Mouse (Mus musculus) layer of hippocampus, adult 18-20 months (tissue): ENCODE data around the gene Strbp. TPM values are rescaled to one million over a fixed set of nuclear protein-coding genes. Genes with fewer than 3 reads are reported as not detected.

Experiments used
- DNase-seq, 2 experiments: peaks; one replicate each; pipeline ENCODE4 v3.0.0; 2022; ENCODE audit warnings: low spot score in 2 of 2
- long read RNA-seq: library from polyadenylated mRNA; stranded (forward); transcript quantifications from one replicate; pipeline ENCODE4 v2.0.0, GENCODE M21; 2021
- total RNA-seq, 2 experiments: library from RNA; stranded (reverse); gene quantifications; 2 replicates each; pipeline ENCODE4 v1.2.3; 2021

Gene Strbp
- 100 to 1,000 TPM; 153 to 168 TPM for total RNA-seq
- long read RNA-seq, transcript Strbp-202 (18 exons, 3,144 nt), result major isoform, 41 of 79 reads
- long read RNA-seq, partial matches to known transcripts, result 6 of 79 reads
- long read RNA-seq, other reads (novel, unspliced or antisense), result 32 of 79 reads

DNA sequence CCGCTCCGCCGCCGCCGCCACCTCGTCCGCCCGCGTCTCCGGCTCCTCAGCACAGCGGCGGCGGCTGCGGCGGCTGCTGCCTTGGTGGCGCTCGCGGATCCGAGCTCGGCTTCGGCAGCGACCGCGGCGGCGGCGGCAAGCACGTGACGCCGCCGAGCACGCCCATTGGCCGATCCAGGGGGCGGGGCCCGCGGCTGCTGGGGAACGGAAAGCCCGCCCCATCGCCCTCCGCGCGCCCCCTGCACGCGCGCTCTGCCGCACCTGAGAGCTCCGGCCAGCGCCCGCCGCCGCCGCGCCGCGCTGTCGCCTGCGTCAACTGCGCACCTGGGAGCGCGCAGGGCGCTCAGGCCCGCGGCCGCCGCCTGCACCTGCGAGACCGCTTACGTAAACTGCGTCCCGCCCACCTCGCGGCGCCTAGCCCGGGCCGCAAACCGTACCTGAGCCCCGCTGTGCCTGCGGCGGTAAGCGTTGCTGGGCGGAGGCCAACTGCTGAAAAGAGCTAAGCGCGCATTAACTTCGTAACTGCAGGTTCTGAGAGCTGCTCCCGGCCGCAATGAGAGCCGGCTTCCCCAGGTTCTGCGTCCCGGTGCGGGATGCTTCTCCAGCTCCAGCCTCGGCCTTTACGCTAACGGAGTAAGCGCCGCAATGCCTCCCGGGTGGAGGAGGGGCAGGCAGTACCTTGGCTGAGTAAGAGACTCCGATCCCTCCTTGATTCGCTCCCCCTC, at the start of gene Strbp:
Gene Strbp, minus strand, starts transcription at position 630 of the 725 bp plus-strand sequence.
- peak; percentile 89 to 95 for DNase-seq

DNA sequence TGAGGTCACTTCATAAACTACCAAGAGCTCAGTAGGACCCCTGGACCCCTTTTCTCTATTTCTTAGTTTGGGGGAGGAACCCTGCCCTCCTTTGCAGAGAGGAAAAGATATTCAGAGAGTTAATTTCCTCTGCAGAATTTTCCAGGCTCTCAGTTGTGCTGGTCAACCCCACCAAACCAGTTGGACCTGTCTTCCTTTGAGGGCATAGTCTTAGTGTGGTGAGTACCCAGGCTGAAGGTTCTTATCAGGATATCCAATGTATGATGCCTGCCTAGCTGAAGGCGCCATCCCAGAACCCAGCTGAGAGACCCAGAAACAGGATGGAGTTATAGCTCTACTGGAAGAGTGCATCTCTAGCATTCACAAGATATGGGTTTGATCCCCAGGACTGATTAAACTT, 47.5 kb upstream of the Strbp start:
- no peak for DNase-seq

DNA sequence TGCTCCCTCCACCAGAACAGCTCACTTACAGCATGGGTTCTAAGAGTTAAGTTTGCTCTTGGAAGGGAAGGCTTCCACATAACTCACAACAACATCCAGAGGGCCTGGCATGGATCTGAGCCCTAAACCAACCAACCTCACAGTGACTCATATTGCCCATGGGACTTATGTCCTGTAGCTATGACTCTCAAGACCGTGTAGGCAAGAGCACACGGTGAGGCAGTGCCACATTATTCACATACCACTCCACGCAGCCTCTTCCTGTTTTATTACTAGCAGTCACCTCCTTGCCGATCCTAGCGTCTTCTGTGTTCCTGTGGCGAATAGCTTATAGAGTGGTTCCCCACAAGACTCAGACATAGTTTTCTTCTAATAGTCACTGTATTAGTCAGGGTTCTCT, 45.7 kb upstream of the Strbp start:
- no peak for DNase-seq

DNA sequence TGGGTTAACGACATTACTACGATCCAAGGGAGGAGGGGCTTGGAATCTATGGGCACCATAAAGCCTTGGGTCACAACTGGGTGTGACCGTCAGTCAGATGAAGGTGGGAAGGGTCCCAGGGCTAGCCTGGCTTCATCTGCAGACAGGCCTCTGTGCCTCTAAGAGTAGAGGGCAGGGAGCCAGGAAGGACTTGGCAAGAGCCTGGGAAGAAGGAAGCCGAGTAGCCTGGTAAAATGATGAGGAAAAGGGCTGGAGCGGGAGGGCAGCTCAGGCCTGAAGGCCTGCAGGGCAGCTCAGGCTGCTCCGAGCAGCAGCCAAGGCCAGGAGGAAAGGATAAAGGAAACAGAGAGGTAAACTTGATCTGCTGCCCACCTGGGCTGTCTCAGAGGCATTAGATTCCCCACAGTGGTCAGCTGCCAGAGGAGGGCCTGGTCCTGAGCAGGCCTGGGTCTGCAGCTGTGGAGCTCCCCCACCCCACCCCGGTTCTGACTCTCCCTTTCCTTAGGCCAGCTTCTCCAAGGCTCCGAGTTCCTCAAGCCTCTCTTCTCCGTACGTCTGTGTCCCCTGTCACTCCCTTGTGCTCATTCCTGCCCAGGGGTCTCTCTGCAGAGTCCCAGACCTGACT, 44.9 kb upstream of the Strbp start:
- DNase-seq, result no peak

DNA sequence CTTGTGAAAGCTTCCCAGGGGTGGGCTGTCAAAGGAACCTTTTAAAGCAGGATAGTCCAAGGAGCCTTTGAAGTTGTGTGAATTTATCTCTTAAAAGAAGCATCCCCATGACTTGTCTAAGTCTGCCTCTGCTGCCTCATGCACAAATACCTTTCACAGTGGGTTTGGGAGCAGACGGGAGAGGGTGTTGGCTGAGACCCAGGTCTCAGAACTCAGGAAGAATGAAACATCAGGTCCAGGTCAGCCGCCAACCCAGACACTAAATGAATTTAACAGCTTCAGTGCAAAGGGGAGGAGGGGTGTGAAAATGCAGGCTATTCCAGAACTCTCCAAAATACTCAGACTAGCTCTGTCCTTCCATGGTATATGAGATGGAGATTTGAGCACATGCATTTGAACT, 44.2 kb upstream of the Strbp start:
- no peak for DNase-seq

DNA sequence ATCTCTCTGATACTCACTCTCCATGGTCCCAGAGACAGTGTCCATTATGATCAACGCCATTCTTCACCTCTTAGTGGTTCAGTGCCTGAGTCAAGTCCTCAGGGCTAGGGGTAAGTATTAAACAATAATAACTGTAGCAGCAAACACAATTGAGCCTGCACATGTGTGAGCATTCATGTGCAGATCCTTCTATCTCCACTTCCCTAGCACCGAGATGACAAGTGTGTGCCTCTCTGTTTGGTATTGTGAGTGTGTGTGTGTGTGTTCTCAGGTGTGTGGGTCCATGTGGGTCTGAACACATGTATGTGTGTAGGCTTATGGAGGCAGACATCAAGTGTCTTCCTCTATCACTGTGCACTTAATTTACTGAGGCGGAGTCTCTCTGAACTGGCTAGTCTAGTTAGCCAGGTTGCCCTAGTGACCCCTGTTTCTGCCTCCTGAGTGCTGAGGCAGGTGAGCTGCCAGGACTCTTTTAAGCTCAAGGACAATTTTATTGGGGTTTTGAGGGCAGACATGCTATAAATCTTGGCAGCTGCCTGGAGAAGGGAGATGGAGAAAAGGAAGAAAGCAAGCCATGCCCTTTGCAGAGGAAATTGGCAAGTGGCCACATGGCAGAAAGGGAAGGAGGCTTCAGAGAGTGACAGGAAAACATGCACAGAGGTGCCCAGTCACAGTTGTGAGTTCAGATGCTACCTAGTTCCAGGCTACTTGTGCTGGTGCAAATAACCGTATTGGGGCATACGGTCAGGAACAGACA, 42.8 kb upstream of the Strbp start:
- no peak for DNase-seq

DNA sequence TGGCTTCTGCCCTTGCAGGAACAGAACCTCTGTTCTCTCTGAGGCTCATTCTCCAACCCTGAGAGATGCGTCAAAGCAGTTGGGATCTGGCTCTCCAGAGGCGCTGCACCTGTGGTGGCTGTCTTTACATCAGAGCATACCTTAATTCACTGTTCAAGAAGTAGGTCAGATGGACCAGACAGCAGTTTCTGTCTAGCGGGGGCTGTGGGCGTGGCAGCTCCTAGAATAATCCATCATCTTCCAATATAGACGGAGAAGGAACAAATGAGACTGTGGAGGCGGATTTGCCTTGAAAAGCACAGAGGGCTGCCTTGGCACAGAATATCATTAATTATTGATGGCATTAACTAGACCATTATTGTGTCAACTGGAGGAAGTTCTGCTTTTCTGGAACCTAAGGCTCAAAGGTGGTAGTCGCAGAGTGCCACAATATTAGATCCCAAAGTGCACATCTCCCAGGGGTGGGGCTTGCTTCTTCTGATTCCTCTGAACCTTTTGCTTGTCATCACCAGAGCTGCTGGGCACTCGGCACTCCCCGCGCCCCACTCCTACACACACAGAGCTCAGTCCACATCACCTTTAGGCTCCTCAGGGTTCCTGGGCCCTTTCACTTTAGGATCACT, 41.2 kb upstream of the Strbp start:
- no peak for DNase-seq

DNA sequence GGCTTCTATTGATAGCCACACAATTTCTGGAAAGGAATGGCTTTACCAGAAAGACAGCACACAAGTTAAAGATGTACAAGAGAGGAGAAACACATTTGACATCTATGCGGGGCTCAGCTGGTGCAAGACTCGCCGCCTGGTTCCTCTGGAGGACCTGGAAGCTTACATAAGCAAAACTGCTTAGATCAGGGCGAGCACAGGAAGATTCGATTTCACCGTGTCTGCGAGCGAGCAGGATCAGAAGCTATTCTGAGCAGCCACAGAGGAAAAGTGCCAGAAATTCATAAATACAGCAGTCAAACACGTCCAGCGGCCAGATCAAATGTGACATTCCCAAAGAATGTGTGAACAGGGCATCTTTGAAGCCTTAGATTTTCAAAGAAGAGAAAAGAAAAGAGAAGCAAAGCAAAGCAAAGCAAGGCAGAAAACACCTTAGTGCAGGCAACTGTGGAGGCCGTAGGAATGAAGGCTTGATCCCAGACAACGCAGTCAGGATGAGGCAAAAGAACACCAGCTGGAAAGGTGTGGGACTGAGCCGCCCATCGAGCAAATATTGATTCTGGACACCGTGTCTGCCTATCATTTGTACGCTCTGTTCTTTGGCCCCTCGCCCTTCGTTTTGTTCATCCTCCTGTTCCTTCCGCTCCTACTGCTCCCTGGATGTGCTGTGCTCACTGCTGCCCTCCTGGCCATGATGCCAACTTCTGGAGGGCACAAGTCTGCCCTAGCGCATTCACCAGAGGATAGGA, 38.3 kb upstream of the Strbp start:
- peak in 1 of 2 experiments; percentile 47 for DNase-seq

DNA sequence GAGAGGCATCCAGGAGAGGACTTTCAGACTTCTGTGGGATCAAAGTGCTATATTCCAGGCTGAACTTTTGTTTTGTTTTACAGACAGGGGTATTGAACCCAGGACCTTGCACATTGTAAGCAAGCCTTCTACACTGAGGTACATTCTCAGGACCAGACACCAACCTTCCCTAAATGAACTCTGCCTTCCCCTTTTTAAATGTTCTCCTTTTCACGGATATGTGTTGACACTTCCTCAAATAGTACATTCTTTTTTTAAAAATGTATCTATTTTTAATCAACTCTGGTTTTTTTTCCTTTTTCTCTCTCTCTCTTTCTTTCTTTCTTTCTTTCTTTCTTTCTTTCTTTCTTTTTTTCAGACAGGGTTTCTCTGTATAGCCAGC, 32.1 kb upstream of the Strbp start:
- DNase-seq, result no peak

DNA sequence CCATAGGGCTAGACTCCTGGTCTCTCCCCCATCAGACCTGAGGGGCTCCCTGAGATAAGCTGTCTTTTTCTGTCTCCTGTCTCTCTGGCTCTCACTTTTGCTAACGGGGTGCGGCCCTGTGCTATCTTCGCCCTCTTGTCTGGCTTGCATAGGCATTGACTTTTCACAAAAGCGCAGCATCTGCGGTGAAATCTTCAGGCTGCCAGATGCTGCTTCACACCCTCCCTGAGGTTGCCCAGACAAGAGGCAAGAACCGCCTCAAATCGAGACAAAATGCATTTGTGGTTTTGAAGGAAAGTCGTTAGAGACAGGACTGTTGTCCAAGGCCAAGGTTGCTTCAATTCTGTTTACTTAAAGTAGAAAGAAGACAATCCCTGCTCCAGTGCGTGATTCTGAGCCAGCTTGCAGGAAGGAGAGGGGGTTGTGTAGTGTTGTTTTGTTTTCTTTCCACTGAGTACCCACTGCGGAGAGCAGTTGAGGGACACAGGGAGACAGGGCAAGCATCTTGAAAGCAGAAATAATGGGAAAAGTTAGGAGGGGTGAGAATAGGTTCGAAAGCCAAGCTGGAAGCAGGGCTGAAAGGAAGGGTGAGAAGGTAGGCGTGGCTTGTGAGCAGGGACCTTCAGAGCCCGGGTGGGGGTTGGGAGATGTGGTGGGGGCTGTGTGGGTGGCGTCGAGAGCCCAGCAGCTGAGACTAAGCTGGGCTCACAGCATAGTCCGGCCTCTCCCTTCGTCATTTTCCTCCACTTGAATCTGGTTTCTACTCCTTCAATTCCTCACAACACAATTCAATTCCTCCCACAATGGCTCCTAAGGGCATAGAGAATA, 31.5 kb upstream of the Strbp start:
- DNase-seq, result no peak

DNA sequence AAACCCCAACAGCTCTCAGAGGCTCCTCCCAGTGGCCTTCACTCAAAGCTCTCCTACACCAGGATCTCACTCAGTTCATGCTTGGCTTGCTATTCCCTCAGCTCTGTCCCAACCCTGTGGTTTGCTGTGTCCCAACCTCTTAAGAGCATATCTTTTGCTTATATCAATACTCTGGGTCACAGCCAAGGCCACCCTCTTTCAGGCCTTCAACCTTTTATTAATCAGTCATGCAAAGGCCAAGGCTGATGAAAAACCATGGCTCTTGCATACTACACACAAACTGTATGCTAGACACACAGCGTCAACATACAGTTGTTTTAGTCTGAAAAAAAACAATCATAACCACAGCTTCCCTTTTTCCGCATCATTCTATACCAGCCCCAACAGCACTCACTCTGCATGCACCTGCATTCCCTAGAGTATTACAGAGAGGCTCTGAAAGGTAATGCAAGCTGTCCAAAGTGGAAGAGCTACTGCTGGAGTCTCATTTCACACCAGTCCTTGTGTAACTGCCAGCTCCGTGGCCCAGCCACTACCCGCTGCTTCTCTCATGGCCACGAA, 27.7 kb upstream of the Strbp start:
- DNase-seq, result no peak

DNA sequence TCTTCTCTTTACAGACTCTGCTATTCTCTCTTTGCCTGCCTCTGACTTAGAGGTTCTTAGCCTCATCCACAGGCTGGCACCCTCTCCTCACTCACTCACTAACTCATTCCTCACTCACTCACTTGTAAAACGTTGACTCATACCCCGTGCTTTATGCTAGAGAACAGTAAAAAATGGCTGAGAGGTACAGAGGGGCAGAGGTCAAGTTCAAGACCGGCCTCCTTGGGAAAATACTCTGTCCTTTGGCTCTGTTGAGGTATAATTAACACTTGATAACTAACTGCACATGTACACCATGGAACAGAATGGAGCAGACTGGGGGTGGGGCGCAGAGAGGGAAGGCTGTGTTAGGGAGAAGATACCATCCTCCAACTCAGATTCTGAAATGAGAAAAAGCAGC, 20.6 kb upstream of the Strbp start:
- DNase-seq, result no peak

DNA sequence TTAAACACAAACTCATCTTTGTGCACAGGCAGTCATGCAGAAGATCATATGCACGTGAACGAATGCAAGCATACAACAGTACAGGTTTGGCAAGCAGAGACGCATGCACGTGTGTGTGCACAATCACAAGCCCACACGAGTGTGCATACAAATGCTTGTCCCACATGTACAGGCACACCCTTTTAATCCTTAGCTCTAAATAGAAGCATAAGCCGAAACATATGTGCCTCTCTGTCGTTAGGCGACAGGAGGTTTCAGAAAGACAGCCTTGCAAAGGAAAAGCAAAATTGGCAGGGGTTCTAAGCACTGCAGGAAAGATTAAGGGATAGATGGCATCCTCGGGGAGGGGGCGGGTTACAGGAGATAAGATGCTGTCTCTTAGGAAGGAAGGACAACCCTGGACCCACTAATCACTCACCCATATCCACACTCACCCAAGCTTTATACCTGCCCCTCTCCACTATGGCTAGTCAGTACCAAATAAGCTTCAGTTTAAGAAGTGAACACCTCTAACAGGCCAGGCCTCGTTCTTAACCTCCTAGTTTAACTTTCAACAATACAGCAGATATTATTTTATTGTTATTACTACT, 19.9 kb upstream of the Strbp start:
- DNase-seq, result peak in 1 of 2 experiments; percentile 47

DNA sequence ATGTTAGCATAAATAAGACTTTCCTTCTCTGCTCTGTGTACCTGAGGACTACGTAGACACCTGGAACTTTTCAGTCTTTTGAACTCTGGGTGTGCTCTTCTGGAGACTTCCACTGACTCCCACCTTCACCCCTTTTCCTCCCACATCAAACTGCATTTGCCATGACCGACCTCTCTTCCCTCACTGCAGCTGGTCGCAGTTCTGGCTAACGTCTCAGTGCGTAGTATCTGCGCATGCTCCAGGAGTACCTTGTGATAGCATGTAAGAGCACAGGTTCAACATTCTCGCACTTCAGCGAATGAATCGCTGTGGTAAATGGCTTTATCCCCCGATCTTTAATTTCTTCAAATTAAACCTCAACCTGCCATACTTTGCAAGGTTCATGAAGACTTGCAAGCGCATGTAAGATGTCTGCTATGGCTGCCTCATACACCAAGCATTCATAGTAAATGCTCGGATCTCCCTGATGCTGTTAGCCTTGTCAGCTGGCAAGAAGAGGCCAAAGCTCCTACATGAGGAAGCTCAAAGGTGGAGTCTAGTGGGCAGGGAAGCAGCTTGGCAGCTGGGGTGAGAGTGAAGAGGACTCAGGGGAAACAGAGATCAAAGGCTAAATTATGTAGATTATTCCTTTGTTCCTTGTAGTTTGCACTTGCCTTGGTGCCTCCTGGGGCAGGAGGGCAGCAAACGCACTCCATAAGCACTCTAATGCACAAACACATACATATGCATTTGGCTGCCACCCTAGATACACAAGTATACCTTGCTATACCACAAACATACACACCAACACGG, 19.2 kb upstream of the Strbp start:
- no peak for DNase-seq

DNA sequence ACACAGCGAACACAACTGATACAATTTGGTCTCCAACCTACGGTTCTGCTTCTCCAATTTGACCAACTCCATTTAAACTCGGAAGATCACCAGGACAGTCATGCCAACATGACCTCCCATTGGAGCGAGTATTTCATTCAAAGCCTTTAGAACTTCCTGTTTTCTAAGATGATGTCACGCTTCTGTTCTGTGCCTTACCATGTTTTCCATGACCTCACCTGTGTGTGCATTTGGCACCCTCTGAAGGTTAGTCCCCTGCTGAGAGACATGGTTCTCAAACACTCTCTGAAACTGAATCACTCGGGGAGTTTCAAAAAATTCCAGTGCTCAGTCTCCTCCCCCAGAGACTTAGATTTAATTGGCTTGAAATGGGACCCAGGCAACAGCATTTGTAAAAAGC, 12.6 kb upstream of the Strbp start:
- no peak for DNase-seq

DNA sequence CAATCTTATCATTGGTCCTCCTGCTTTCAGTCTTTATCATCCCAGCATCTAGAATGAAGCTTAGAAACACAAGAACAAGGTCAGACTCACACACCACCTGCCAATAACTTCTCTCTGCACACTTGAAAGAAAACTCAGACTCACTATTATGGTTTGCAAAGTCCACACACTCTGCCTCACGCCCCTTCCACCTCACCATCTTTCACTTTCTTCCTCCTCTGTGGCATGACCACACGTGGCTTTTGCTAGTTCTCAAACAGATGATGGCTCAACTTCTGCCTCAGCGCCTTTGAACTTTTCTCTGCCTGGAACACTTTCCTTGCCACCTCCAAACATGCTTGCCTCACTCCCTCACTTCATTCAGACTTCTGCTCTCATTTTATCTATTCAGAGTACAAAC, 11.7 kb upstream of the Strbp start:
- DNase-seq, result no peak

DNA sequence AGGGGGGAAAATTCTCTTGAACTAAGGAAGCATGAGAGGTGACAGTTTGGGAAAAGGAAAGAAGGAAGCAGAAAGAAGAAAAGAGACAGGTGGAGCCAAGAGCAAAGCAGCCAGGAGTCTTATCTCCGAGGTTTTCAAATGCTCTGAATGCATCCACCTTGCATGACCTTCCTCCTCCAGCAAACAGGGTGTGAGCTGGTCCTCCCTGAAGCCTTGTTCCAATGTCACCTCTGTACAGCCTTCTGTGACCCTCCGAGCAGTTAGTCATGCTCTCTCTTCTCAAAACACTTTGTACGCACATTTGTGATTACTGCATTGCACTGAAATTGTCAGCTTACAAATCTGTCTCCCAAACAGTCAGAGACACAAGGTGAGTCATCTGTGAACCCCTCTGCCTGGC, 9.4 kb upstream of the Strbp start:
- no peak for DNase-seq

DNA sequence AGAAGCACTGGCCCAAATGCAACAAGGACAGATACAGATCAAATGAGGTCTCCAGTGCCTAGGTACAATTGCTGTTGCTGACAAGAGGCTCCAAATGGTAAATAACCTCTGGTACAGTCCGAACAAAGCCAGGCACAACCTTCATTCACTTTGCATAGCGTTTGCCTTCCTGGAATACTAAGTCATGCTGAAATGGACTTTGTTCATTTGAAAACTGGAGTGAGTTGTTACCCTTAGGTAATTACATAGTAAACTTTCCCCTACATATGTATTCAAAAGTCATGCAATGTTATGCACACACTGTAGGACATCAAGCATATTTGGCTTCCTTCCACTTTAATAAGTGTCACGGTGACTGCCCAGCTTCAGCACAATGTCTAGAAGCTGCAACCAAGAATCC, 5.2 kb upstream of the Strbp start:
- DNase-seq, result no peak
